Mouse (Mus musculus) heart, postnatal 0 days (tissue): ENCODE measurements around the gene Prkag3. TPM values are rescaled to one million over a fixed set of nuclear protein-coding genes. Genes with fewer than 3 reads are reported as not detected.

Experiments used
- ATAC-seq: fragments of 200-750 bp; cut with Nextera tagmentation; 2 replicates; pipeline ENCODE4 v1.8.0; 2017; ENCODE audit warnings: low read depth, moderate number of reproducible peaks, moderate library complexity; ENCODE audit not compliant: insufficient read depth
- DNase-seq: peaks from one replicate; pipeline ENCODE4 v3.0.0-alpha.2; 2016; ENCODE audit warnings: low spot score
- H3K27ac ChIP-seq: fragments of 300-500 bp; sonication (generic); 2 replicates; pipeline ENCODE4 v1.5.1; 2014; ENCODE audit warnings: low read depth, mild to moderate bottlenecking
- H3K27me3 ChIP-seq: fragments of 300-500 bp; sonication (generic); 2 replicates; pipeline ENCODE4 v1.6.1; 2014; ENCODE audit warnings: low read length, mixed read lengths; ENCODE audit not compliant: control insufficient read depth, insufficient read depth
- H3K36me3 ChIP-seq: fragments of 300-500 bp; sonication (generic); replicated peaks from 2 replicates; pipeline ENCODE4 v1.6.1; 2014; ENCODE audit warnings: low read length, mixed read lengths; ENCODE audit not compliant: control insufficient read depth, insufficient read depth
- H3K4me1 ChIP-seq: fragments of 300-500 bp; sonication (generic); 2 replicates; pipeline ENCODE4 v1.6.1; 2014; ENCODE audit warnings: antibody characterized with exemption; ENCODE audit not compliant: control insufficient read depth, insufficient read depth
- H3K4me2 ChIP-seq: fragments of 300-500 bp; sonication (generic); 2 replicates; pipeline ENCODE4 v1.6.1; 2014; ENCODE audit warnings: low read depth, mild to moderate bottlenecking, low read length, moderate library complexity
- H3K4me3 ChIP-seq: fragments of 300-500 bp; sonication (generic); 2 replicates; pipeline ENCODE4 v1.5.1; 2014; ENCODE audit warnings: low read depth, low read length
- H3K9ac ChIP-seq: fragments of 300-500 bp; sonication (generic); replicated peaks from 2 replicates; pipeline ENCODE4 v1.6.1; 2014; ENCODE audit warnings: low read depth, low read length, mixed read lengths
- H3K9me3 ChIP-seq: fragments of 300-500 bp; sonication (generic); replicated peaks from 2 replicates; pipeline ENCODE4 v1.6.1; 2016; ENCODE audit warnings: low read length; ENCODE audit not compliant: control insufficient read depth
- CTCF ChIP-seq: IDR thresholded peaks from 2 replicates; pipeline ENCODE4 v1.5.1; 2016; ENCODE audit warnings: antibody characterized with exemption, control low read depth, low read depth
- EP300 ChIP-seq: IDR thresholded peaks from 2 replicates; pipeline ENCODE4 v1.6.1; 2016; ENCODE audit warnings: antibody characterized with exemption, low read depth
- WGBS: fragments of 180-500 bp; shearing (Covaris S2); extraction: QIAGEN DNeasy Blood & Tissue Kit; methylation state at CpG from one replicate; pipeline ENCODE4 v1.1.7; 2014; 5-methylcytosine and 5-hydroxymethylcytosine counted together
- polyA plus RNA-seq: library from polyadenylated mRNA; unstranded; fragments of >200 nt; fragmentation: Nextera tagmentation; extraction: Ambion mirVana; gene quantifications from 2 replicates; pipeline ENCODE4 v1.2.1, GENCODE M21; 2015
- total RNA-seq: library from RNA; depleted of rRNA; stranded (reverse); fragments of >200 nt; gene quantifications from 2 replicates; pipeline ENCODE4 v1.2.3, GENCODE M21; 2014; ENCODE audit warnings: low replicate concordance

Prkag3 gene
- total and polyA plus RNA-seq, 2 experiments from 2014 or later: 2.0 to 9.6 TPM

DNA sequence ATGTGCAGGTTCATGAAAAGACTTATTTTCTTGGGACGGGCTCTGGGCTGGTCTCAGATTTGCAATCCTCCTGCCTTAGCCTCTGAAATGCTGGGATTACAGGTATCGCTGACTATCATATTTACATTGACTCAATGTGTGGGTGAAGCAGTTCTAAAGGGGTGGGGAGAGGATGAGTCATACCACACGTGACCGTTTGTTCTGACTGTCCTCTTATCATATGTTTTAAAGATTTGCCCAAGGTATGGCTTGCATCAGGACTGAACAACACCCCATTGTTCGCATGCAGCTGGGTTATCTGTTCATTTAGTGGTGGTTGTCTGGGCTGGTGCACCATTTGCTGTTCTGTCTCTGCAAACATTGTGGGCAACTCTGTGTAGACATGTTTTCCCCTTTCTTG is 22.3 kb downstream of the Prkag3 start:
- TF ChIP-seq EP300: no peak
- no peak for TF ChIP-seq CTCF
- WGBS: 49% methylated on average over 5 of the region's 5 CpGs

DNA sequence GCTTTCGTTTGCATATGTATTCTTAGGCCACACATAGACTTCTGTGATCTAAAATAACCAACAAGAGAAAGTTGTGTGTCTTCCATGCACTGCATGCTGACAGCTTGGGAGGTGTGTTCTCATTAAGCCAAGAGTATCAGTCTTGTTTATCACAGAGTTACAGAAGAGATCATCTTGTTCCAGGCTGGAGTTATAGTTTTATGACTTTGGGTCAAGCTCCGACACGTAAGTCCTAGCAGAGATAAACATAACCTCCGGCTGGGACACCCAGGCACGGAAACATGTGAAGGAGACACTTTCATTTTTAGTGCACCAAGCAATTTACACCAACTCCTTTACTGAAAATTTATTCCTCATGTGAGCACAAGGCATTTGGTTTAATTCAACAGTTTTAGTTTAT is 22.9 kb downstream of the Prkag3 start:
- no peaks in the 10 kb centered on the region for H3K27me3 ChIP-seq
- DNase-seq (no peak), ATAC-seq (no peak)
- no peak overlapping the region for H3K4me2 ChIP-seq
- WGBS: 51% methylated on average over 5 of the region's 5 CpGs
- H3K36me3 ChIP-seq: no peaks in the 10 kb centered on the region
- TF ChIP-seq CTCF (no peak), EP300 (no peak)
- no peak overlapping the region for H3K27ac ChIP-seq
- no peaks in the 10 kb centered on the region for H3K4me1 ChIP-seq
- no peak overlapping the region for H3K9ac ChIP-seq
- no peak overlapping the region for H3K4me3 ChIP-seq
- H3K9me3 ChIP-seq: no peaks in the 10 kb centered on the region

More for the DNA sequence above, 22.3 kb downstream of the Prkag3 start:
- Histone ChIP-seq H3K27ac (no peak overlapping the region), H3K9ac (no peak overlapping the region), H3K9me3 (no peaks in the 10 kb centered on the region), H3K4me3 (no peak overlapping the region), H3K4me1 (no peaks in the 10 kb centered on the region), H3K27me3 (no peaks in the 10 kb centered on the region), H3K4me2 (no peak overlapping the region), H3K36me3 (no peaks in the 10 kb centered on the region)
- DNase-seq (no peak), ATAC-seq (no peak)

DNA sequence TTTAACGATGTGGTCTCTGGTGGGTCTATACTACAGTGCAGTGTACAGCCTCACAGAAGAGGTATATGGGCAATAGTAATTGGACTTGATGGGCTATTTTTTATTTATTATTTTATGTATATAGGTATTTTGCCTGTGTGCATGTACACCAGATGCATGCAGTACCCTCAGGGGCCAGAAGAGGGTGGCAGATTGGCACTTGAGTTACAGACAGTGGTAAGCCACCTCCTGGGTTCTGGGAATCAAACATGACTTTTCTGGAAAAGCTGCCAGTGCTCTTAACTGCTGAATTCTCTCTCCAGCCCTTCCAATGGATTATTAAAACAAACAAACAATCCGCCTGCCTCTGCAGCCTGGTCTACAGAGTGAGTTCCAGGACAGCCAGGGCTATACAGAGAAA is 25.3 kb downstream of the Prkag3 start:
- H3K27me3 ChIP-seq: no peaks in the 10 kb centered on the region
- no peak for TF ChIP-seq EP300
- DNase-seq (no peak), ATAC-seq (no peak)
- no peak overlapping the region for H3K9ac ChIP-seq
- H3K4me1 ChIP-seq: no peaks in the 10 kb centered on the region
- WGBS: 71% methylated on average over 2 of the region's 2 CpGs
- no peak overlapping the region for H3K27ac ChIP-seq
- H3K4me3 ChIP-seq: no peak overlapping the region
- no peaks in the 10 kb centered on the region for H3K36me3 ChIP-seq
- no peak overlapping the region for H3K4me2 ChIP-seq
- no peaks in the 10 kb centered on the region for H3K9me3 ChIP-seq

DNA sequence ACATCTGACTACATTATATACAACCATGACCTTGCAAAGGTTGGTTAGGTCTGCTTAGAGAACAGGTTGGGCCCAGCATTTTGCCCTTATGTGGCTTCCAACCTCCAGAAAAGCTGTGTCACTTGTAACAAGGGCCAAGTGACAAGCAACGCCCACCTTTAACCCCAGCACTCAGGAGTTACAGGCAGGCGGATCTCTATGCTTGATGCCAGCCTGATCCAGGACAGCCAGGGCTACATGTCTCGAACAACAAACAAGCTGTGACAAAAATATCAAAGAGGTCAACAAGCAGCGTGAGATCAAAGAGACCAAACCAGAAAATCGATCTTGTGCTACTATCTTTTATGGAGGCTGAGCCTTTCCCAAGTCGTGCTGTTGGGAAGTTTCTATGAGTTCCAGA is 27.4 kb downstream of the Prkag3 start:
- Histone ChIP-seq H3K4me1 (no peaks in the 10 kb centered on the region), H3K9me3 (no peaks in the 10 kb centered on the region), H3K36me3 (no peaks in the 10 kb centered on the region), H3K9ac (no peak overlapping the region), H3K27ac (no peak overlapping the region), H3K4me3 (no peak overlapping the region), H3K27me3 (no peaks in the 10 kb centered on the region), H3K4me2 (no peak overlapping the region)
- no peak for TF ChIP-seq CTCF
- no peak for TF ChIP-seq EP300
- WGBS: 71% methylated on average over 6 of the region's 6 CpGs
- ATAC-seq: no peak
- no peak for DNase-seq

DNA sequence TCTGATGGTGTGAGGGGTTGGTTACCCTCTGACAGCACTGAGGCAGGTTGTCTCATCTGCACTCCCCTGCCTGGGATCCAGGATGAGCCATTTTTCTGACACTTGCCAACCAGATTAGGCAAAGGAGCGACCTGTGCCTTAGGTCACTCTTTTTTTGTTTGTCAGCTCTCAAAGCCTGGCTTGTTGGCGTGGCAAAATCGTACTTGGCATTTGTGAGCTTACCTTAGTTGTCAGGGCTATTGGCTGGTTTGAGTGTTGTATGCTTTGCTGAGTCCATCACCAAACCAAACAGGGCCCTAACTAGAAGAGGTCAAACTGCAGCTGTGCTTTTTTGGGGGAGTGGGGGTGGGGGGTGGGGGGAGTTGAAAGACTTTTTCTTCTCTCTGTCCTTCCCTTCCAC is 29.7 kb downstream of the Prkag3 start:
- 77% methylated on average over 3 of the region's 3 CpGs for WGBS
- no peak for ATAC-seq
- H3K4me1 ChIP-seq: no peaks in the 10 kb centered on the region
- no peak for TF ChIP-seq CTCF
- no peak for TF ChIP-seq EP300
- no peak overlapping the region for H3K9ac ChIP-seq
- no peak for DNase-seq
- H3K4me3 ChIP-seq: no peak overlapping the region
- H3K27me3 ChIP-seq: no peaks in the 10 kb centered on the region
- no peaks in the 10 kb centered on the region for H3K9me3 ChIP-seq
- no peak overlapping the region for H3K27ac ChIP-seq
- no peak overlapping the region for H3K4me2 ChIP-seq
- no peaks in the 10 kb centered on the region for H3K36me3 ChIP-seq

DNA sequence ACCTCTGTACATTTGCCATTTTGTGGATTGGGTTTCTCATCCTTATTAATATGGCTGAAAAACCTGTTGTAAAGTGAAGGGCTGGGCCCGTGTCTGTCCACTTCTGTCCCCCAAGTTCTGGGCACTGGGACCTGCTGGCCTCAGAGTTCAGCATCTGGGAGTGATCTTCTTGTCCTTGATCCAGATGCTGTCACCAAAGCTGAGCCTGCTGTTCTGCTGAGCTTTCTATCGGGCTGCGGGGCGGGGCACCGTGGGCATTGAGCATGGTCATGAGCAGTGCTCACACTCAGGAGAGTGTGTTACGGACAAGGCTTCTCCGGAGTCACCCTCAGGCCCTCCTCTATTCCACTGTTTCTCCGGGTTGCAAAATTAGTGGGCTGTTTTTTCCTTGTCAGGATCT is 30.9 kb downstream of the Prkag3 start:
- no peak overlapping the region for H3K9ac ChIP-seq
- H3K4me1 ChIP-seq: no peaks in the 10 kb centered on the region
- H3K9me3 ChIP-seq: no peaks in the 10 kb centered on the region
- no peaks in the 10 kb centered on the region for H3K36me3 ChIP-seq
- no peak overlapping the region for H3K4me2 ChIP-seq
- no peak overlapping the region for H3K4me3 ChIP-seq
- H3K27me3 ChIP-seq: no peaks in the 10 kb centered on the region
- TF ChIP-seq CTCF (no peak), EP300 (no peak)
- ATAC-seq (no peak), DNase-seq (no peak)
- no peak overlapping the region for H3K27ac ChIP-seq
- 91% methylated on average over 8 of the region's 8 CpGs for WGBS
